Mouse (Mus musculus) cortical plate, adult 2 months (tissue): Measurements from ENCODE around the gene Dlg2.

Source experiments
- CTCF ChIP-seq: fragments of 200-500 bp; IDR thresholded peaks from 2 replicates; pipeline ENCODE4 v1.5.1; 2011; ENCODE audit warnings: mild to moderate bottlenecking, control low read depth, low read length; ENCODE audit not compliant: insufficient read depth; ENCODE audit errors: extremely low read depth
- POLR2A ChIP-seq: fragments of 200-500 bp; IDR thresholded peaks from 2 replicates; pipeline ENCODE4 v1.6.1; 2011; ENCODE audit warnings: mild to moderate bottlenecking, low read length, control low read depth; ENCODE audit not compliant: insufficient read depth; ENCODE audit errors: extremely low read depth

- no peak for TF ChIP-seq POLR2A
- no peak for TF ChIP-seq CTCF
Measured at GRCm38 (mm10) chr7:91288324-91288723, 811.9 kb downstream of the Dlg2 start.
